Mouse (Mus musculus) adrenal gland, postnatal 4 days (tissue): ENCODE measurements around the gene Plxna2. TPM values are rescaled to one million over a fixed set of nuclear protein-coding genes. Genes with fewer than 3 reads are reported as not detected.

Source experiments
- DNase-seq, 2 experiments: peaks; one replicate each; pipeline ENCODE4 v3.0.0; 2021 to 2022; ENCODE audit warnings: low spot score in 2 of 2, mixed read lengths in 2 of 2
- total RNA-seq, 2 experiments: library from RNA; stranded (reverse); gene quantifications; 2 replicates each; pipeline ENCODE4 v1.2.3; 2021

The Plxna2 gene
- total RNA-seq, 2 experiments from 2014 or later, result 12.3 to 12.4 TPM

DNA sequence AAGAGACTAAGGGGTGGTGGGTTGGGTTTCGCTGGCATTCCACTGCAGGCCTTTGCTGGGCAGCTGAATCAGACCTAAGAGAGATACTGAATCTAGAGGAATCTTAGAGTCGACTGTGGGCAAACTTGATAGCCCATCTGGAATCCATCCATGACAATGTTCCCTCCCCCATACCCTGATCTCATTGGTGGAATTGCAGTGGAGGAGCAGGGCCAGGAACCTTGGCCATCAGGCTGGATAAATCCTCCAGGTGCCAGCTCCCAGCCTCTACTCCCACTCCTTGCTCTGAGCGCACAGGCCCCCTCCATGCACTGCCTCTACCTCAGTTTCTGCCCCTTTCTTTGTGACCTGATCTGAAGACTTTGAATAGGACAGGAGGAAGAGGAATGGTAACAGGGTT lies 81.3 kb downstream of the Plxna2 start:
- no peak for DNase-seq

DNA sequence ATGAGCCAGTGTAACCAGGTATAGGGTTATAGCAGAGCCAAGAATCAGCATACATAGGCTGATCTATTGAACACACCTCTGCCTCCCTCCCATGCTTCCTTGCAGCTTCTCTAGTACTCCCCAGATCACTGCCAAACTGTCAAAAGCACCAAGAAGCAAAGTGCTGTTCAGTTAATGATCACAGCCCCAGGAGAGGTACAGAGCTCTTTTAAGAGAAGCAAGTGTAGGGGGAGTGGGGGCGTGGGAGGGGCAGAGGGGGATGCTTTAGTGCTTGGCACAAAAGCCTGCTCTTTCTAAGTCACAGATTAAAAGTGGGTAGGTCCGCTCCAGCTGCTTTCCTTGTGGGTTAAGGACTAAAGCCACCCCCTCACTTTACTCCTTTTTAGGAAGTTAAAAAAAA lies 85.2 kb downstream of the Plxna2 start:
- DNase-seq, result no peak

- DNase-seq, result no peak
These were observed 86.3 kb downstream of the Plxna2 start for GRCm38 (mm10) chr1:194704171-194704855.

DNA sequence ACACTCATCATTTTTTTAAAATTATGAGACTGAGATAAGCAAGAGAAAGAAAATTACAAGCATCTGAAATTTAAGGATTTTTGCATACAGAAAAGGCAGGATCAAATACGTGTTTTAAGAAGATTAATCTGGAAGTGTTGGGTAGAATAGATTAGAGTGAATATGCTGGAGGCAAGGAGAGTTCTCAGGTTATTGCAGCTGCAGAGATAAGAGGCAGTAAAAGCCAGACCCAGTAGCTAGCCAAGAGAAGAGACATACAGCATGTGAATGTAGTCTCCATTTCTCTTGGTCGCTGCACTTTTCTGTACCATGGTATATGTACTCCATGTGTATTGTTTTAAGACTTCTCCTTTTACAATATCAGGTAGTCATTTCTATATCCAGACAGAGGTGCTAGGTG lies 88.5 kb downstream of the Plxna2 start:
- no peak for DNase-seq

GRCm38 (mm10) chr1:194712373-194712772 lies 94.4 kb downstream of the Plxna2 start:
- DNase-seq, result no peak

DNA sequence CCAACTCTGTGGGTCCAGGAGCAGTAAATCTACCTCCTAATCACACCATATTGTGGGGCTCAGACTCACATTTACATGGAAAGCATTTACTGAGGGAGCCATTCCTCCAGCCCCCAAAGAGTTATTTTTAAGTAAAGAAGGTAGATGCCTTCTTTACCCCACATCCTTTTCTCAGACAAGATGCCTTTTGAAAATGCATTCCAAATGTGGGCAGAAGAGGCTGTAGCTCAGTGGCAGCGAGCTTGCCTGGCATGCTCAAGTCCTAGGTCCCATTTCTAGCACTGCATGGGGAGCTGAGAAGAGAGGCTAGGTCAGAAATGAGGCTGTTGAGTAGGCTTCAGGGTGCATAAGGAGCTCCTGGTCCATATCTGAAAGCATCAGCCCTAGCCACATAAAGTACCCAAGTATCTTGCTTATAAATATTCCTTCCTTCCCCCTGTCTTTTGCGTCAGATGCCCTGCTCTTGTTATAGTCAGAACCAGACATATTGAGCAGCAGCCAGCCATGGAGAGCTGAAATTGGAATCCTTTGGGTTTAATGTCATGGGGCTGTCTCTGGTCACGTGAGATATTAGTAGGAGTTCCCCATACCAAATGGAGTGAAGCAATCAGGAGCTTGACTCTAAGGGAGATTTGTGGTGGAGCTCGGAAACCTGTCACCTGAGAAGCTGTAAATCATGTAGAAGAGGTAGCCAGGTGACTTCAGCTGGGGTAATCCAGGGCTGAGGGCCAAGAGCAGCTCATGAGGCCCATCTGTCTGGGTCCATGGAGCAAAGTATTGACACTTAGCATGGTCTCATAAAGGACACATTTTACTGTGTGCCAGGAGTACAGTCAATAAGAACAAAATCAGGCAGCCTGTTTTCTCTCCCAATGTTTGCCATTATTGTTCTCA lies 96.4 kb downstream of the Plxna2 start:
- DNase-seq, result no peak

- DNase-seq, result no peak
These were observed 99.4 kb downstream of the Plxna2 start for GRCm38 (mm10) chr1:194717451-194717874.

- DNase-seq, result no peak
These were observed 102.4 kb downstream of the Plxna2 start for GRCm38 (mm10) chr1:194720406-194720805.

DNA sequence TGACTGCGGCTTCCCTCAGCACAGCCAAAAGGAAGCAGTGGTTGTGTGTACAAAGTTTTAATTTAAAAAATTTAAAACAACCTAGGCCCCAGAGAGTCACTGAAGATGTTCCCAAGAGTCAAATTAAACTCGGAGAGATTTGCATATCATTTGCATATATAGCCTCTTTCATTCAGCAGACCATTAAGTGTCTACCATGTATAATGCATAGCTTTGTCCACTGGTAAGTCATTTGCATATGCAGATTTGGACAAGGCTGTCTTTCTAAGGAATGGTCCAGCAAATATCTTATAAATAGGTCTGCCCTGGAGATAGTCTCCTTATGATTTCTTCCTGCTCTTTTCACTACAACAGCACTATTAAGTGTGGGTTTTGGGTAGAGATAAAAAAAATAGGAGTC lies 103.2 kb downstream of the Plxna2 start:
- no peak for DNase-seq

DNA sequence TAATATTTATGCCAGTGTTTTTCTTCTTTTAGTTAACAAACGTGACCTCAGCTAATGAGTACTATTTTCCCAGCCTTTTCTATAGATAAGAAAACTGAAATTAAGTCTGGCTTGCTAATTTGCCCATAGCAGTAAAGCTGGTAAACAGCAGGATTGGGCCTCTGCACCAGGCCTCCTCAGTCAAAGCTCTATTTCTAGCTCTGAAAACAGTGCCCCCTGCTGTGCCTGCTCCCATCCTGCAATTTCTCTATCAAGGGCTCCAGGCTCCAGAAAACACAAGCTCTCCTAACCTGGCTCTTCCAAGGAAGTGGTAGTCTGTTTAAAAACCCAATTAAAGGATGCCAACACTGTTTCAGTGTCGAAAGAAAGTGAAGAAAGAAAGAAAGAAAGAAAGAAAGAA lies 104.3 kb downstream of the Plxna2 start:
- DNase-seq, result peak; percentile 15 to 42

DNA sequence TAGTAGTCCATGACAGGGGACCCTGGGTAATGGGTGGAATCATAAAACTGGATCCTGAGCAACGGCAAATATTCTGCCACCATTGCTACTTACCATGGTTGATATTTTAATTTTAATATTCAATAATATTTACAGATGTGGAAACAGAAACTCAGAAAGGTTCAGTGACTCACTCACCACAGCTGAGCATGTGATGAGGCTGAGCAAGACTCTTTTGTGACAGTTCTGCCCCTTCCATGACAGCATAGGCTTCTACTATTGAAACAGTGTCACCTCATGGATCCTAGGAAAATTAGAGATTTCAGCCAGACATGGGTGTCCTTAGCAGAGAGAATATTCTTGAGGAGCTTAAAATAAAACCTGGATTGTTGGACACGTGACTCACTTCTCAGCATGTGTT lies 116.8 kb downstream of the Plxna2 start:
- DNase-seq, result no peak

- DNase-seq, result no peak
These were observed 121.9 kb downstream of the Plxna2 start for GRCm38 (mm10) chr1:194739894-194740293.

GRCm38 (mm10) chr1:194742901-194743422 lies 124.9 kb downstream of the Plxna2 start:
- DNase-seq, result no peak

DNA sequence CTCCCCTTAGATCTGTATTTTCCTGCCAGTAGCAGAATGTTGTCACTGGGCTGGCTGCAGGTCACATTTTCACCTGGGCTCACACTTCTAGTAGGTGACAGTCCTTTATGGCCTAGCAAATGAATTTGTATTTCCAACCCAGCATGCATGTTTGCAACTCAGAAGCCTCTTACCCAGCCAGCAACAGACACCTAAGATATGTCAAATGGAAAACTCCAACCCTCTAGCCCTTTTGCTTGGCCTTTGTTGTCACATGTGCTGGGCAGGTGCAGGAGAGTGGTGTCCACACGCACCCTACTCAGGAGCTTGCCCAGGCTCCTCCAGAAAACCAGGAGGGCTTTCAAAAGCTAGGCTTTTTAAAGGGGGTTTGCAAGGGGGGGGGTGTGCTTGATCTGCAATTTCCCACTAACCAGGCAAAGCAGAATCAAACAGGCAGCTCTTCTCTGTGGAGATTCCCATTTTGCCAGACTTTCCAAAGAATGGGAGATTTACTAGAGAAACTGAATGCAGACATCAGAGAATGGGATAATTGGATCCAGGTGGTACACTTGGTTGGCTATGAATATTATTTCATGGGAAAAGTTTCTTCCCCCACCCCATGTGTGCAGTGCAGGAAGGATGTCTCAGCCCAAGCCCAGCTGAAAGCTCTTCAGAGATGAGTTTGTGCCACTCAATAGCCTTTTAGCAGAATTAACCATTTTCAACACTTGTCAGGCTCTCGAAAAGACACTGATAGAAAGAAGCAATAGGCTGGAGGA lies 127.3 kb downstream of the Plxna2 start:
- no peak for DNase-seq

DNA sequence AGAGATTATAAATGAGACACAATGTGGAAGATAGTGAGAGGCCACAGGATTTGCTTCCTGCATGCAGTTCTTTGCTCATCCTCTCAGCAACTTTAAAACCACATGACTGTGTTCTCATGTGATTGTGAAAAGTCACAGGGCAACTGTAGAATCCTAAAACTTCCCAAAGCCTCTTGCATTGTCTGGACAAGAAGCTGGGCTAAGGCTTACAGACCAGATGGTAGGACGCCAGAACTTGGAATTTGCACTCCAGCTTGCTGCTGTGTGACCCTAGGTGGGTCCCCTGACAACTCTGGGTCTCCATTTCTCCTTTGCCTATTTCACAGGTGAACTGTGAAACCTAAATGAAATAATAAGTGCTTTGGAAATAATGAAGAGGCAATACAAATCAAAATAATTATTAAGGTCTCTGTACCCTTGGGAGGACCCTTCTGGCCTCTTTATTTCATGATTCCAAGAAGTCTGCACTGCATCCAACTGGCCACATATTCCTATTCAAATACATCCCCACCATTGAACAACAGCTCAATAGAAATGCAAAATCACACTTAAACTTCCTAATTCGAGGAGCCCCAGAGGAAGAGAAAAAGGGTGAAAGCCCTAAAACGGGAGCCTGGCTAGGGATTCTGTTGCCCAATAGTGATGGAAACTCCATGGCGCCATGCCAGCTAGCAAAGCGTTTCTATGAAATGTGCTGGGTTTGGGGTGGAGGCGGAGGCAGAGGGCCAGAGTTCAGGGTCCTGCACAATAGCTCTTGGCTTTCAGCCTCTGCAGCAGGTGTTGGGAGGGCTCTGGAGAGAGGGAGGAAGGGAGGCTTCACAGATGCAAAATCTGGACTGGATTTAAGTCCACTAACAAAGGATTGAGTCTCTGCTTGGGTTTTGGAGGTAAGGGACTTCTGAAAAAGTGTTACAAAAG lies 128.6 kb downstream of the Plxna2 start:
- peak; percentile 20 to 33 for DNase-seq

DNA sequence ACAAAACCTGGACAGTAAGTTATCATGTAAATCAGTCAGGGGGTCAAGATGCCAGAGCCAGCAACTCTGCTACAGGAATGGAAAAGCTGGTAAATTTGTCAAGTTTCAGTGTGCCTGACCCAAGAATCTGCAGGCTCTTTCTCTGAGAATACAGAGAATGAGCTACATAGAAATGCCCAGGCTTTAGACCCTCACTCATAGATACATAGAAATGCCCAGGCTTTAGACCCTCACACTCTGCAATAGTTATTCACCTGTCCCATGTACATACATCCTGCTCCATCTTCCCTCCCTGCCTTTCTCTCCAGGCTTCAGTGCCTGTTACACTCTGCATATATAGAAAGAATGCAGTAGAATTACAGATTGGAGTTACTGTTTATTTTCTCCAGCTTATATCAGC lies 129.2 kb downstream of the Plxna2 start:
- DNase-seq, result no peak

- peak in 1 of 2 experiments; percentile 10 for DNase-seq
These were observed 135.2 kb downstream of the Plxna2 start for GRCm38 (mm10) chr1:194753168-194753567.

GRCm38 (mm10) chr1:194756001-194756400 lies 138.0 kb downstream of the Plxna2 start:
- DNase-seq, result no peak

GRCm38 (mm10) chr1:194756409-194756808 lies 138.4 kb downstream of the Plxna2 start:
- no peak for DNase-seq

- DNase-seq, result no peak
These were observed 138.8 kb downstream of the Plxna2 start for GRCm38 (mm10) chr1:194756863-194757262.
